Mouse (Mus musculus) spleen, adult 2 months (tissue): ENCODE measurements at regions not wholly inside any gene's neighbourhood (a gene's known extent, or its start where the extent isn't known, plus 50 kb on each side); places are given as distances from the start of the nearest gene placed in this dataset.
A peak's percentile ranks its signal among the peaks of the same experiment; 100 is the strongest.

ENCODE experiments used
- DNase-seq, 2 experiments: peaks; one replicate each; pipeline versions ENCODE4 v3.0.0 to v3.0.0-alpha.2; 2012 to 2021; ENCODE audit warnings: low spot score in 2 of 2, low read depth in 1 of 2
- H3K27ac ChIP-seq: fragments of 200-500 bp; 2 replicates; pipeline ENCODE4 v1.5.1; 2012; ENCODE audit warnings: low read length, inconsistent platforms; ENCODE audit not compliant: insufficient read depth
- H3K27me3 ChIP-seq: fragments of 200-500 bp; 2 replicates; pipeline ENCODE4 v1.6.1; 2012; ENCODE audit warnings: mild to moderate bottlenecking, moderate library complexity, low read length, inconsistent platforms; ENCODE audit not compliant: control insufficient read depth, insufficient read depth
- H3K36me3 ChIP-seq: fragments of 200-500 bp; 2 replicates; pipeline ENCODE4 v1.6.1; 2012; ENCODE audit warnings: mild to moderate bottlenecking, low read length, inconsistent platforms; ENCODE audit not compliant: control insufficient read depth, insufficient read depth
- H3K4me1 ChIP-seq: fragments of 200-500 bp; 2 replicates; pipeline ENCODE4 v1.6.1; 2011; ENCODE audit warnings: inconsistent platforms; ENCODE audit not compliant: control insufficient read depth, insufficient read depth, insufficient read length
- H3K4me3 ChIP-seq: fragments of 200-500 bp; 2 replicates; pipeline ENCODE4 v1.5.1; 2011; ENCODE audit warnings: mild to moderate bottlenecking, inconsistent platforms; ENCODE audit not compliant: insufficient read depth, insufficient read length; ENCODE audit errors: extremely low read depth
- CTCF ChIP-seq: fragments of 200-500 bp; IDR thresholded peaks from 2 replicates; pipeline ENCODE4 v1.5.1; 2011; ENCODE audit warnings: mild to moderate bottlenecking, inconsistent platforms; ENCODE audit not compliant: insufficient read depth, insufficient read length, insufficient replicate concordance; ENCODE audit errors: extremely low read depth
- POLR2A ChIP-seq: fragments of 200-500 bp; IDR thresholded peaks from 2 replicates; pipeline ENCODE4 v1.6.1; 2011; ENCODE audit warnings: low read depth, low read length, inconsistent platforms
- WGBS: fragments of 180-500 bp; shearing (Covaris S2); methylation state at CpG from one replicate; pipeline ENCODE4 v1.1.7; 2018; 5-methylcytosine and 5-hydroxymethylcytosine counted together

DNA sequence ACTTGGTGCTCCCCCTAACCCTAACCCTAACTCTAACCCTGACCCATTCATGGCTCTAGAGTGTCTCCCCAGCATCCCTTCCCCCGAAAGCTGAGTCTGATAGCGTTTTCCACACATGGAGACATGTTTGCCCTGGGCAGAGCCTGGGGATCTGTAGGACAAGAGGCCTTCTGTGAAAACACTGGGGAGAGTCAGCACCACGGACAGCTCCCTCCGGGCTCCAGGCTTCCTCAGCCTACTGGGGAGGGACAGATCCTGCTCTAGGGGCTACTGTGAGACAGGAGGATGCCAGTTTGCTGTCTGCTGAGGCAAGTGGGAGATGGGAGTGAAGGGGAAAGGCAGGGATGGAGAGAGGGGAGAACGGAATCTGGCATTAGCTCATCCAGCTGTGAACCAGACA is 111.5 kb upstream of the Igsf21 start:
- no peak overlapping the region for H3K4me3 ChIP-seq
- no peaks in the 10 kb centered on the region for H3K36me3 ChIP-seq
- WGBS = 13% methylated on average over 5 of the region's 5 CpGs
- no peak overlapping the region for H3K27ac ChIP-seq
- H3K4me1 ChIP-seq = no peaks in the 10 kb centered on the region
- TF ChIP-seq POLR2A (no peak), CTCF (no peak)
- peak in 1 of 2 experiments; percentile 14 for DNase-seq
- no peaks in the 10 kb centered on the region for H3K27me3 ChIP-seq

DNA sequence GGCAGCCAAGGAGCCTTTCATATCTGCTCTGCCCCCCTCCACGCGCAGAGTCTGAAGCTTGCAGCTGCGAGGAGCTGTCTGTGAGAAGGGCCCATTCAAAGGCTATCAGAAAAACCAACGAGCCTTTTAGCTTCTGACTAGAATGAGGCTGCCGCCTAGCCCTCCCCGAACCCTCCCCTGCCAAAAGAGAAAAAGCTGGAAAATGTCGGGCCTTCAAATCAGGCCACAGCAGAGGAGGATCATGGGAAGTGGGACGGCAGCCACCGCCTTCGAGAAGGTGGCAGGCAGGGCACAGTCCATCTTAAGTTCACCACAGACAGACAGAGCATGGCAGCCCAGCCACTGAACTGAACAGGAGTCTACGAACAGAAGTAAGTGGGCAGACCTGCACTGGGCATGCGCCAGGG is 108.6 kb upstream of the Igsf21 start:
- H3K4me1 ChIP-seq = no peaks in the 10 kb centered on the region
- WGBS = 75% methylated on average over 12 of the region's 12 CpGs
- H3K27me3 ChIP-seq = no peaks in the 10 kb centered on the region
- no peaks in the 10 kb centered on the region for H3K36me3 ChIP-seq
- no peak overlapping the region for H3K27ac ChIP-seq
- DNase-seq = no peak
- H3K4me3 ChIP-seq = no peak overlapping the region
- no peak for TF ChIP-seq POLR2A
- TF ChIP-seq CTCF = no peak

GRCm38 (mm10) chr4:140348802-140349201 is 102.2 kb upstream of the Igsf21 start:
- no peak for DNase-seq
- WGBS = 56% methylated on average over 4 of the region's 4 CpGs
- H3K4me3 ChIP-seq = no peak overlapping the region
- no peaks in the 10 kb centered on the region for H3K36me3 ChIP-seq
- no peak for TF ChIP-seq POLR2A
- no peak for TF ChIP-seq CTCF
- H3K4me1 ChIP-seq = no peaks in the 10 kb centered on the region
- no peaks in the 10 kb centered on the region for H3K27me3 ChIP-seq
- H3K27ac ChIP-seq = no peak overlapping the region

- Histone ChIP-seq H3K36me3 (no peaks in the 10 kb centered on the region), H3K4me3 (no peak overlapping the region), H3K4me1 (no peaks in the 10 kb centered on the region), H3K27me3 (no peaks in the 10 kb centered on the region), H3K27ac (no peak overlapping the region)
- 88% methylated on average over 4 of the region's 4 CpGs for WGBS
- DNase-seq = no peak
- TF ChIP-seq CTCF (no peak), POLR2A (no peak)
Measured at GRCm38 (mm10) chr4:140330138-140330537, 83.6 kb upstream of the Igsf21 start.

DNA sequence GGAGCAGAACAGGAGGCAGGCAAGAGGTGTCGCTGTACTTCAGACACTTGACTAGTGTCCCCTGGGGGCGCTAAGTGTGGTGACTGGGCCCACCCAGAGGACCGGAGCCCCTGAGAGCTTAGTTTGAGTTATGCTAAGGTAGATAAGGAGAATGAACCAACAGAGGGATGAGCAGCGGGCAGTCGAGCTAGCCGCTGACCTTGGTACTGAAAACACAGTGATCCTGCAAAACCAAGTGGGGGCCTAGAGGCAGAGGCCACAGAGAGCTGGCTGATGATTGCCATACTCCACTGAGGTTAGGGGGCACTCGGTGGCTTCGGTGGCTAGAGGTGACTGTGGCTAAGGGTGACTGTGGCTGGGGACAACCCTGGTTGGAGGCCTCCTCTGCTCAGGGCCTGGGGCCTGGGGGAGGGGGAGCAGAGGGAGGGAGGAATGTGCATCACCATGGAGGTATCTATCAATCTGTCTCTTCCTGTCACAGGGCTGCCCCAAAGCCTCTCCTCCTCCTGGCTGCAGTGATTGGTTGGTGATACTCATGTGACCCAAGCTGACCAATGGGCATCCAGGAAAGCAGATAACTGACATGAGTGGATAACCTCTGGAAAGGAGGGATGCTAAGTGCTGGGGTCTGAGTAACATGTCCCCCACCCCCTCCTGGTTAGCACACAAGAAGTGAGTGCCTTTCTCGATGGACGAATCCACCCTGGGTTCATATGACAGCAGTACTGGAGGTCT is 80.3 kb upstream of the Igsf21 start:
- H3K4me1 ChIP-seq = no peaks in the 10 kb centered on the region
- H3K36me3 ChIP-seq = no peaks in the 10 kb centered on the region
- no peak overlapping the region for H3K4me3 ChIP-seq
- 35% methylated on average over 10 of the region's 10 CpGs for WGBS
- no peak for TF ChIP-seq POLR2A
- no peak for TF ChIP-seq CTCF
- no peak overlapping the region for H3K27ac ChIP-seq
- no peaks in the 10 kb centered on the region for H3K27me3 ChIP-seq
- no peak for DNase-seq

GRCm38 (mm10) chr4:140325677-140326052 is 79.1 kb upstream of the Igsf21 start:
- 89% methylated on average over 7 of the region's 7 CpGs for WGBS
- no peaks in the 10 kb centered on the region for H3K27me3 ChIP-seq
- no peak overlapping the region for H3K4me3 ChIP-seq
- H3K4me1 ChIP-seq = no peaks in the 10 kb centered on the region
- TF ChIP-seq POLR2A (no peak), CTCF (no peak)
- no peak for DNase-seq
- no peak overlapping the region for H3K27ac ChIP-seq
- no peaks in the 10 kb centered on the region for H3K36me3 ChIP-seq

- TF ChIP-seq POLR2A = no peak
- TF ChIP-seq CTCF = no peak
- H3K4me1 ChIP-seq = no peaks in the 10 kb centered on the region
- DNase-seq = no peak
- H3K36me3 ChIP-seq = no peaks in the 10 kb centered on the region
- H3K27me3 ChIP-seq = no peaks in the 10 kb centered on the region
- no peak overlapping the region for H3K27ac ChIP-seq
- H3K4me3 ChIP-seq = no peak overlapping the region
- WGBS = 85% methylated on average over 8 of the region's 8 CpGs
Measured at GRCm38 (mm10) chr4:140324971-140325676, 78.5 kb upstream of the Igsf21 start.
